Mouse (Mus musculus): ENCODE data around the gene Foxc2. TPM values are rescaled to one million over a fixed set of nuclear protein-coding genes. Genes with fewer than 3 reads are reported as not detected.
A peak's percentile ranks its signal among the peaks of the same experiment; 100 is the strongest.

Foxc2 gene
- polyA plus RNA-seq, 1 experiment from 2014 or later: 6.5 TPM

DNA sequence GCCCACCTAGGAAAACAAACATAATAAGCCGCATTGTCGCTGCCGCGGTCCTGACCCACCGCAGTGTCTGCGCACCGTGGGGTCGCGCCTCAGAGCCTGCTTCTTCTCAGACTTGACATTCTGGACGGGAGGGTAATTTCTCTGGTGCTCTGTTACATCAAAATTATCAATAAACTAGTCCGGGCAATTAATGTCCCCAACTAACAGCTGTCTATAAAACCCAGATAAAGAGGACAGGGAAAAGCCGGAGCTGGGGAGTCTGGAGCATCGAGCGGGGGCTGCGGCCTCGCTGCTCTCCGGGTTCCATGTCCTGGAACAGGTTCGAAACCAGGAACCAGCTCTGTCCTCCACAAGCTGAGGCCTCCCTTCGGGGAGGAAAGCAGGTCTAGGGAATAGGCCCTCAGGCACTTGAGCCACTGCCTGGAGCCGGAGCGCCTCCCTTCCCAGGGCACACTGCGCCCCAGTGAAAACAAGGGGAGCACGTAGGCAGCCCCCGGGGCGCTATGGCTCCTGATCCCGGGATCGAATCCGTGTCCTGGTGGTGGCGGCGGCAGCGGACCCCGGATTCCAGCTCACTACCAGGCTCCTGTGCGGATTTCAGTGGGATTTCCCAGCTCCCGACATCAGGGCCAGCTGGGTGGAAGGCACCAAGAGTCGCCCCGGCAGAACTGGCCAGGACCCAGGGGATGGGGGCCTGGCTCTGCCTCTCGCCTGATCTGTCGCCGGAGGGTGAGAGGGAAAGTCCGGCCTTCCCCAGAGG, 26.9 kb upstream of the Foxc2 start:
- Histone ChIP-seq H3K9me3 (no peaks in the 10 kb centered on the region), H3K4me3 (0 out of 2 replicates have a peak overlapping the region, but pooled peaks have one; percentile 0), H3K27ac (replicated peaks) (no peak overlapping the region), H3K9ac (no peak overlapping the region), H3K4me1 (replicated peaks) (peaks cover 11% of the 10 kb centered on the region), H3K27me3 (peaks cover 100% of the 10 kb centered on the region), H3K4me2 (no peak overlapping the region), H3K36me3 (no peaks in the 10 kb centered on the region)
- no peak for ATAC-seq (ENCODE audit: low read depth)
- 2% methylated on average over 40 of the region's 40 CpGs for WGBS

- H3K27ac ChIP-seq (replicated peaks): no peak overlapping the region
- H3K27me3 ChIP-seq: peaks cover 98% of the 10 kb centered on the region
- H3K9me3 ChIP-seq: no peaks in the 10 kb centered on the region
- H3K9ac ChIP-seq: no peak overlapping the region
- 4% methylated on average over 32 of the region's 32 CpGs for WGBS
- H3K36me3 ChIP-seq: no peaks in the 10 kb centered on the region
- no peak for ATAC-seq (ENCODE audit: low read depth)
- H3K4me2 ChIP-seq: no peak overlapping the region
- H3K4me3 ChIP-seq: 0 out of 2 replicates have a peak overlapping the region, but pooled peaks have one; percentile 0
- H3K4me1 ChIP-seq (replicated peaks): peaks cover 3% of the 10 kb centered on the region
These were observed 26.2 kb upstream of the Foxc2 start for GRCm38 (mm10) chr8:121089631-121090380.

DNA sequence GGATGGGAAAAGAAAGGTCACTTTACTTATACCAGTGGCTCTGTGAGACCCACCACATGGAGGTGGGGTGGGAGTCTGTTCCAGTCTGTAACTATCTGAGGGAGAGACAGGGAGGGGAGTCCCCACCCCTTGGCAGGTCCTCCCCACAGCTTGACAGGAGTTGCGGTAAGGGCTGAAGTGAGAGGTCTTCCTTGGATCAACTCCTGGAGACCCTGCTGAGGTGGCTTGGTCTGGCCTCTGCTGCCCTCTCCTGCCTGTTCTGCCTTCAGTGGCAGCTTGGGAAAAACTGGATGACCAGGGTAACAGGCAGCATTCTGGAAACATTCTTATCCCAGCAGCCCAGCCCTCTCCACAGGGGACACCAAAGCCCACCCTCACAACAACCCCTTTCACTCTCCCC, 25.3 kb upstream of the Foxc2 start:
- no peaks in the 10 kb centered on the region for H3K4me1 ChIP-seq (replicated peaks)
- no peaks in the 10 kb centered on the region for H3K9me3 ChIP-seq
- H3K36me3 ChIP-seq: no peaks in the 10 kb centered on the region
- no peak for ATAC-seq (ENCODE audit: low read depth)
- no peak overlapping the region for H3K9ac ChIP-seq
- 0% methylated on average over 1 of the region's 1 CpGs for WGBS
- H3K4me3 ChIP-seq: no peak overlapping the region
- H3K27me3 ChIP-seq: peaks cover 89% of the 10 kb centered on the region
- no peak overlapping the region for H3K4me2 ChIP-seq
- H3K27ac ChIP-seq (replicated peaks): no peak overlapping the region

GRCm38 (mm10) chr8:121092141-121092540, 23.8 kb upstream of the Foxc2 start:
- Histone ChIP-seq H3K9me3 (no peaks in the 10 kb centered on the region), H3K4me1 (replicated peaks) (no peaks in the 10 kb centered on the region), H3K27me3 (peaks cover 75% of the 10 kb centered on the region), H3K4me3 (no peak overlapping the region), H3K4me2 (no peak overlapping the region), H3K36me3 (peaks cover 11% of the 10 kb centered on the region), H3K9ac (no peak overlapping the region), H3K27ac (replicated peaks) (no peak overlapping the region)
- 34% methylated on average over 6 of the region's 6 CpGs for WGBS
- no peak for ATAC-seq (ENCODE audit: low read depth)

GRCm38 (mm10) chr8:121092627-121093026, 23.3 kb upstream of the Foxc2 start:
- Histone ChIP-seq H3K9ac (no peak overlapping the region), H3K4me2 (no peak overlapping the region), H3K36me3 (peaks cover 15% of the 10 kb centered on the region), H3K4me1 (replicated peaks) (no peaks in the 10 kb centered on the region), H3K4me3 (no peak overlapping the region), H3K27me3 (peaks cover 70% of the 10 kb centered on the region), H3K27ac (replicated peaks) (no peak overlapping the region), H3K9me3 (no peaks in the 10 kb centered on the region)
- 3% methylated on average over 16 of the region's 16 CpGs for WGBS
- ATAC-seq (ENCODE audit: low read depth): peak; percentile 48

- H3K27me3 ChIP-seq: peaks cover 61% of the 10 kb centered on the region
These were observed 22.5 kb upstream of the Foxc2 start for GRCm38 (mm10) chr8:121093496-121093895.

GRCm38 (mm10) chr8:121104049-121104818, 11.7 kb upstream of the Foxc2 start:
- no peak overlapping the region for H3K4me3 ChIP-seq
- H3K4me2 ChIP-seq: no peak overlapping the region
- no peak for ATAC-seq (ENCODE audit: low read depth)
- H3K27me3 ChIP-seq: no peaks in the 10 kb centered on the region
- H3K9me3 ChIP-seq: no peaks in the 10 kb centered on the region
- no peak overlapping the region for H3K27ac ChIP-seq (replicated peaks)
- H3K9ac ChIP-seq: no peak overlapping the region
- peaks cover 20% of the 10 kb centered on the region for H3K4me1 ChIP-seq (replicated peaks)
- 52% methylated on average over 17 of the region's 17 CpGs for WGBS
- peaks cover 64% of the 10 kb centered on the region for H3K36me3 ChIP-seq

More at GRCm38 (mm10) chr8:121093496-121093895, 22.5 kb upstream of the Foxc2 start:
- H3K27ac ChIP-seq (replicated peaks): no peak overlapping the region
- WGBS: 58% methylated on average over 6 of the region's 6 CpGs
- ATAC-seq (ENCODE audit: low read depth): no peak
- H3K4me1 ChIP-seq (replicated peaks): no peaks in the 10 kb centered on the region
- H3K36me3 ChIP-seq: peaks cover 24% of the 10 kb centered on the region
- no peak overlapping the region for H3K9ac ChIP-seq
- H3K4me2 ChIP-seq: no peak overlapping the region
- no peak overlapping the region for H3K4me3 ChIP-seq
- H3K9me3 ChIP-seq: no peaks in the 10 kb centered on the region

- H3K27ac ChIP-seq (replicated peaks): peak within 1 kb of the TSS; percentile 90
- peaks cover 28% of the 10 kb centered on the region for H3K27me3 ChIP-seq
- WGBS: 1% methylated on average over 75 of the region's 75 CpGs
- H3K9ac ChIP-seq: peak within 1 kb of the TSS; percentile 93
- H3K4me3 ChIP-seq: peak within 1 kb of the TSS; percentile 91
- peak; percentile 95 for ATAC-seq (ENCODE audit: low read depth)
- H3K4me2 ChIP-seq: peak within 1 kb of the TSS; percentile 93
- H3K9me3 ChIP-seq: no peaks in the 10 kb centered on the region
- peaks cover 20% of the 10 kb centered on the region for H3K4me1 ChIP-seq (replicated peaks)
- peaks cover 26% of the 10 kb centered on the region for H3K36me3 ChIP-seq
These were observed 8.0 kb upstream of the Foxc2 start, which contains the start of gene Mthfsd for GRCm38 (mm10) chr8:121107668-121108656. Gene Mthfsd (minus strand): TSS chr8:121108392.

GRCm38 (mm10) chr8:121108657-121109056, 7.3 kb upstream of the Foxc2 start:
- H3K4me1 ChIP-seq (replicated peaks): peaks cover 20% of the 10 kb centered on the region
- no peaks in the 10 kb centered on the region for H3K9me3 ChIP-seq
- H3K4me3 ChIP-seq: peak overlapping the region; percentile 91
- WGBS: 17% methylated on average over 5 of the region's 5 CpGs
- peak overlapping the region; percentile 90; the same call in 1 of the 2 replicates for H3K27ac ChIP-seq (replicated peaks)
- H3K36me3 ChIP-seq: peaks cover 19% of the 10 kb centered on the region
- H3K4me2 ChIP-seq: peak overlapping the region; percentile 93
- H3K9ac ChIP-seq: peak overlapping the region; percentile 93
- ATAC-seq (ENCODE audit: low read depth): no peak
- H3K27me3 ChIP-seq: peaks cover 32% of the 10 kb centered on the region

GRCm38 (mm10) chr8:121111145-121111907, 4.6 kb upstream of the Foxc2 start:
- H3K4me2 ChIP-seq: no peak overlapping the region
- peaks cover 59% of the 10 kb centered on the region for H3K27me3 ChIP-seq
- H3K9ac ChIP-seq: no peak overlapping the region
- H3K36me3 ChIP-seq: no peaks in the 10 kb centered on the region
- 60% methylated on average over 7 of the region's 7 CpGs for WGBS
- ATAC-seq (ENCODE audit: low read depth): no peak
- peaks cover 23% of the 10 kb centered on the region for H3K4me1 ChIP-seq (replicated peaks)
- no peak overlapping the region for H3K27ac ChIP-seq (replicated peaks)
- no peak overlapping the region for H3K4me3 ChIP-seq
- no peaks in the 10 kb centered on the region for H3K9me3 ChIP-seq

Data from neural tube, embryonic 13.5 days (tissue).